Comparison of ENCODE assay signal across 16 mouse cellular contexts in genomic region chr4:154418327-154418744, GRCm38 (mm10).
DNase-seq lines count a peak whose midpoint lies in the region; ATAC-seq and TF ChIP-seq lines count a peak whose summit lies in the region.
"Had no signal": no experiment of that assay in that cellular context is flagged by ENCODE, and none has a peak within 500 bp of the region (broad histone marks: within the 10 kb centered on the region; RNA-seq: fewer than 3 reads in every experiment).

No protein-coding gene starts in this region.

- H3K27ac ChIP-seq in heart, embryonic 10.5 days: peak overlapping the region; percentile 56
- peak overlapping the region; percentile 84 for H3K27ac ChIP-seq in intestine, embryonic 14.5 days (ENCODE audit: low read depth)
- no peak overlapping the region; the same call in 1 of the 2 replicates for H3K27ac ChIP-seq in liver, embryonic 14.5 days
- peak overlapping the region; percentile 78 for H3K27ac ChIP-seq in stomach, embryonic 15.5 days
- no peak overlapping the region for H3K27ac ChIP-seq in forebrain, embryonic 16.5 days (ENCODE audit: low read length)
- H3K27ac ChIP-seq: forebrain, embryonic 12.5 days; hindbrain, embryonic 13.5 days had no signal

- H3K9ac ChIP-seq in intestine, embryonic 14.5 days (ENCODE audit: low read length): no peak overlapping the region
- H3K9ac ChIP-seq in liver, embryonic 14.5 days (replicated peaks): no peak overlapping the region
- H3K9ac ChIP-seq in stomach, embryonic 15.5 days: no peak overlapping the region
- H3K9ac ChIP-seq in forebrain, embryonic 16.5 days (replicated peaks; ENCODE audit: low read depth, low read length): no peak overlapping the region
- H3K9ac ChIP-seq: forebrain, embryonic 12.5 days; hindbrain, embryonic 13.5 days had no signal

- DNase-seq in heart, embryonic 10.5 days (ENCODE audit: low spot score): no peak
- no peak for DNase-seq in heart, adult 18-20 months
- DNase-seq in intestine, embryonic 14.5 days (ENCODE audit: low spot score): peak; percentile 77
- no peak for DNase-seq in liver, embryonic 14.5 days (ENCODE audit: low read depth in 3 of 3, low spot score in 3 of 3)
- DNase-seq in ovary, postnatal 14 days (ENCODE audit: low spot score): no peak
- no peak for DNase-seq in right cerebral cortex, postnatal 25 days
- DNase-seq: adrenal gland, adult 2 months; cerebellum, adult 9-10 months; gastrocnemius, postnatal 25 days; heart, postnatal 14 days; kidney, adult 11 months had no signal

- ATAC-seq in intestine, embryonic 14.5 days (replicated peaks; ENCODE audit: low FRiP score, low TSS enrichment, low read depth): peak; percentile 87
- ATAC-seq in liver, embryonic 14.5 days (ENCODE audit: insufficient read depth): peak; percentile 31; the same call in 1 of the 2 replicates
- peak; percentile 81 for ATAC-seq in stomach, embryonic 15.5 days (ENCODE audit: insufficient read depth, low FRiP score, low read depth)
- no peak for ATAC-seq in forebrain, embryonic 16.5 days
- ATAC-seq: midbrain, embryonic 16.5 days had no signal

- no peak overlapping the region for H3K4me2 ChIP-seq in intestine, embryonic 14.5 days (ENCODE audit: low read length)
- H3K4me2 ChIP-seq in liver, embryonic 14.5 days (ENCODE audit: low read depth): no peak overlapping the region
- H3K4me2 ChIP-seq in stomach, embryonic 15.5 days: no peak overlapping the region
- no peak overlapping the region for H3K4me2 ChIP-seq in forebrain, embryonic 16.5 days (ENCODE audit: low read length)
- H3K4me2 ChIP-seq: forebrain, embryonic 12.5 days; hindbrain, embryonic 13.5 days had no signal

- TF ChIP-seq CTCF in liver, embryonic 14.5 days (IDR thresholded peaks at IDR 0.05; ENCODE audit: low read depth): no peak

- H3K27me3 ChIP-seq in heart, embryonic 10.5 days (ENCODE audit: insufficient read depth, poor library complexity, severe bottlenecking): peaks cover 47% of the 10 kb centered on the region
- no peaks in the 10 kb centered on the region for H3K27me3 ChIP-seq in intestine, embryonic 14.5 days (replicated peaks; ENCODE audit: control insufficient read depth, insufficient read depth, low read length)
- no peaks in the 10 kb centered on the region for H3K27me3 ChIP-seq in liver, embryonic 14.5 days (ENCODE audit: control insufficient read depth, insufficient read depth, low read length)
- H3K27me3 ChIP-seq in stomach, embryonic 15.5 days (replicated peaks): no peaks in the 10 kb centered on the region
- H3K27me3 ChIP-seq in forebrain, embryonic 16.5 days (replicated peaks; ENCODE audit: control insufficient read depth, insufficient read depth, low read length): no peaks in the 10 kb centered on the region

- TF ChIP-seq EP300 in liver, embryonic 14.5 days (IDR thresholded peaks at IDR 0.05; ENCODE audit: low read depth): no peak

- H3K4me3 ChIP-seq in heart, embryonic 10.5 days: no peak overlapping the region
- H3K4me3 ChIP-seq in intestine, embryonic 14.5 days (ENCODE audit: low read depth, low read length): no peak overlapping the region
- H3K4me3 ChIP-seq in liver, embryonic 14.5 days (ENCODE audit: insufficient read depth in 1 of 2, low read depth in 2 of 2, low read length in 2 of 2): no peak overlapping the region
- no peak overlapping the region for H3K4me3 ChIP-seq in stomach, embryonic 15.5 days (replicated peaks)
- H3K4me3 ChIP-seq in forebrain, embryonic 16.5 days (replicated peaks; ENCODE audit: low read length): no peak overlapping the region
- H3K4me3 ChIP-seq: forebrain, embryonic 12.5 days; hindbrain, embryonic 13.5 days had no signal

- H3K4me1 ChIP-seq in heart, embryonic 10.5 days: peaks cover 39% of the 10 kb centered on the region
- H3K4me1 ChIP-seq in intestine, embryonic 14.5 days (replicated peaks; ENCODE audit: control insufficient read depth, insufficient read depth, low read length): peaks cover 8% of the 10 kb centered on the region
- no peaks in the 10 kb centered on the region for H3K4me1 ChIP-seq in liver, embryonic 14.5 days (replicated peaks; ENCODE audit: control insufficient read depth in 2 of 2, insufficient read depth in 2 of 2, low read length in 1 of 2)
- H3K4me1 ChIP-seq in stomach, embryonic 15.5 days: 0 out of 2 replicates have a peak, but pooled peaks cover 2% of the 10 kb centered on the region
- H3K4me1 ChIP-seq in forebrain, embryonic 16.5 days (replicated peaks; ENCODE audit: control insufficient read depth, insufficient read depth, low read length): peaks cover 14% of the 10 kb centered on the region

- no peaks in the 10 kb centered on the region; the same call in 1 of the 2 replicates for H3K36me3 ChIP-seq in heart, embryonic 10.5 days
- H3K36me3 ChIP-seq in intestine, embryonic 14.5 days (ENCODE audit: control insufficient read depth, insufficient read depth, low read length): no peaks in the 10 kb centered on the region
- H3K36me3 ChIP-seq in liver, embryonic 14.5 days (replicated peaks; ENCODE audit: control insufficient read depth, insufficient read depth, low read depth): no peaks in the 10 kb centered on the region
- no peaks in the 10 kb centered on the region for H3K36me3 ChIP-seq in stomach, embryonic 15.5 days
- H3K36me3 ChIP-seq in forebrain, embryonic 16.5 days (ENCODE audit: control insufficient read depth, insufficient read depth): no peaks in the 10 kb centered on the region
- H3K36me3 ChIP-seq: hindbrain, embryonic 13.5 days had no signal

- whole genome bisulfite sequencing in heart, embryonic 10.5 days: 62% methylated on average over 4 of the region's 4 CpGs
- 51% methylated on average over 4 of the region's 4 CpGs for WGBS in intestine, embryonic 14.5 days
- WGBS in liver, embryonic 14.5 days (ENCODE audit: insufficient replicate concordance): 51% methylated on average over 4 of the region's 4 CpGs
- WGBS in stomach, embryonic 15.5 days: 53% methylated on average over 4 of the region's 4 CpGs
- WGBS in forebrain, embryonic 16.5 days: 79% methylated on average over 4 of the region's 4 CpGs

- H3K9me3 ChIP-seq in heart, embryonic 10.5 days: no peaks in the 10 kb centered on the region
- H3K9me3 ChIP-seq in intestine, embryonic 14.5 days (ENCODE audit: control insufficient read depth, low read length): no peaks in the 10 kb centered on the region
- H3K9me3 ChIP-seq in liver, embryonic 14.5 days (ENCODE audit: control insufficient read depth, low read length): no peaks in the 10 kb centered on the region
- no peaks in the 10 kb centered on the region for H3K9me3 ChIP-seq in stomach, embryonic 15.5 days
- H3K9me3 ChIP-seq in forebrain, embryonic 16.5 days (ENCODE audit: control insufficient read depth, low read length): peaks cover 2% of the 10 kb centered on the region; the same call in 1 of the 2 replicates
- H3K9me3 ChIP-seq: hindbrain, embryonic 13.5 days had no signal

Comparison
In these comparisons a context has a peak if more than half of its experiments do, and no peak if none do; other contexts are left out.
1. H3K27ac ChIP-seq: peak in heart, embryonic 10.5 days (single experiment), intestine, embryonic 14.5 days (single experiment) and stomach, embryonic 15.5 days (single experiment); none in liver, embryonic 14.5 days (single experiment) and forebrain, embryonic 16.5 days (single experiment).